Mouse (Mus musculus) B cell, adult 67 days (primary cell): ENCODE results near the gene Pkd2l1. TPM values are rescaled to one million over a fixed set of nuclear protein-coding genes. Genes with fewer than 3 reads are reported as not detected.

Experiments
- total RNA-seq, 2 experiments: library from RNA; stranded (reverse); gene quantifications; 4 replicates each; pipeline ENCODE4 v1.2.4; 2023

Pkd2l1 gene
- not detected for total RNA-seq

DNA sequence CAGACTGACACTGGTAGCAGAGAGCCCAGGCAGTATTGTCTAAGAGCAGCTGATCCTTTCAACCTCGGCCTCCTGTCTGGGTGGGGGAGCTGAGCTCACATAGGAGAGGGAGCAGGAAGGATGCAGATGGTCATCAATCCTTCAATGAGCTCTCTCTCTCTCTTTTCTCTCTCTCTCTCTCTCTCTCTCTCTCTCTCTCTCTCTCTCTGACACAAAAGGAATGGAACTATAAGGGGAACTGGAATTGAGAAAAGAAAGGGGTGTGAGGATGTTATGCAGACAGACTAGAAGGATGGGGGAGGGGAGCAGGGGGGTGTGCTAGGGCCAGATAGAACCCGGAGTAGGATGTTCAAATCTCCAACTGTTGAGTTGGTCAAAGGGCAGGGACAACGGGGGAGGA is at the start of gene Pkd2l1:
Pkd2l1 (minus strand) TSS at position 101 of the 400 bp plus-strand sequence.

DNA sequence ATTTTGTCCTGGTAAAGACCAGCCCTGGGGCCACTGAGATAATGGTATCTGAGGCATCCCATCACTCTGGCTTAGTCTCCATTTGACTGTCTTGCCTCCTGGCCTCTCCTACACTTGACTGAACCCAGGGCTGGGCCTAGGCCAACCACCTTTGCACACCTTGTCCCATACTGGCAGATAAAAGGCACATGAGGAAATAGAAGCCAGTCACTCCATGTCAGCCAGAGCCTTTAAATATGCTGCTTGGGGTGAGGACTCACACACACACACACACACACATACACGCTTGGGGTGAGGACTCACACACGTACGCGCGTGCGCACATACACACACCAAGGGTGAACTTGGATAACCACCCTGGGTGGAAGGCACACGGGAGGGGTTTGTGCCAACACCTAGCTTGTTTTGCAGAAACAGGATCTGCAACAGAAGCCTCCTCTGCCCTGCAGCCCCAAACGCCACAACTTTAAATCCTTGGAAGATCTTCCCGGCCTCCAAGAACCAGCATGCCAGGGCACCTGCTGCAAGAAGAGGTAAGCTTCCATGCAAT is 10.8 kb upstream of the Pkd2l1 start, which contains the start of gene Scd3:
Scd3 (plus strand) TSS at position 255 of the 550 bp plus-strand sequence.

DNA sequence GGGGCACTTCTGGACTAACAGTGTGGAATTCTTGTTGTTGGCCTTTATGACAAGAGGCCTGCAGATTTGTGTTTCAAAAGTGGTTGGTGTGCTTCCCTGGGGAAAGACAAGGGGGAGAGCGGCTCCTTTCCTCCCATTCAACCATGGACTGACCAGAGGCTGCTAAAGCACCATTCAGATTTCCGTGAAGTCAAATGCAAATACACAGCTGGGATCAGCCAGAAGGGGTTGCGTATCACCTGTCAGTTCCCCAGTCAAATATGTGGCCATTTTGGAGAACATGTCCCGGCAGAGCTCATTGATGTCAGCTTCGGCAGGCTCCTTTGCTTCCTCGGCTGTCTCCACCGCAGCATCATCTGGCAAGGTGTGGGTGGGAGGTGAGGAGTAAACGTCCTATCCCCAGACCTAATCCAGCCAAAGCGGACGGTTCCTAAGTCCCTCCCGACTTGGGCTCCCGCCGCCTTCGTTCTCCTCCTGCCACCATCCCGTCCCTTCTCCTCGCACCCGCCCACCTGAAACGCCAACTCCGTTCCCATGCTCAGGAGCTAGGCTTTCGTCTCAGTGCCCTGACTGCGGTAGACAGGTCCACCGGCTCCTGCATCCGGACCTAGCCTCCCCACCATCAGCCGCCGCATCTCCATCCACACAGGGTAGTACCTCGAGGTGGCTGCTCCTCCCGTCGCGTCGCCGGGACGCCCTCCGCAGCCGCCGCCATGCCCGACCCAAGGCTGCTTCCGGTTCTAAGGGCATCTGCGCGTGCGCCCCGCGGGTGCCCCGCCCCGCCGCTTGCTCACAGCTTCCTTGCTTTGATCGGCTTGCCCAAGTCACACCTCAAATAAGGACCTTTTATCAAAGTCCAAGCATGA is 46.3 kb downstream of the Pkd2l1 start, which contains the start of gene Bloc1s2:
Bloc1s2 (minus strand) TSS at position 745 of the 866 bp plus-strand sequence.

DNA sequence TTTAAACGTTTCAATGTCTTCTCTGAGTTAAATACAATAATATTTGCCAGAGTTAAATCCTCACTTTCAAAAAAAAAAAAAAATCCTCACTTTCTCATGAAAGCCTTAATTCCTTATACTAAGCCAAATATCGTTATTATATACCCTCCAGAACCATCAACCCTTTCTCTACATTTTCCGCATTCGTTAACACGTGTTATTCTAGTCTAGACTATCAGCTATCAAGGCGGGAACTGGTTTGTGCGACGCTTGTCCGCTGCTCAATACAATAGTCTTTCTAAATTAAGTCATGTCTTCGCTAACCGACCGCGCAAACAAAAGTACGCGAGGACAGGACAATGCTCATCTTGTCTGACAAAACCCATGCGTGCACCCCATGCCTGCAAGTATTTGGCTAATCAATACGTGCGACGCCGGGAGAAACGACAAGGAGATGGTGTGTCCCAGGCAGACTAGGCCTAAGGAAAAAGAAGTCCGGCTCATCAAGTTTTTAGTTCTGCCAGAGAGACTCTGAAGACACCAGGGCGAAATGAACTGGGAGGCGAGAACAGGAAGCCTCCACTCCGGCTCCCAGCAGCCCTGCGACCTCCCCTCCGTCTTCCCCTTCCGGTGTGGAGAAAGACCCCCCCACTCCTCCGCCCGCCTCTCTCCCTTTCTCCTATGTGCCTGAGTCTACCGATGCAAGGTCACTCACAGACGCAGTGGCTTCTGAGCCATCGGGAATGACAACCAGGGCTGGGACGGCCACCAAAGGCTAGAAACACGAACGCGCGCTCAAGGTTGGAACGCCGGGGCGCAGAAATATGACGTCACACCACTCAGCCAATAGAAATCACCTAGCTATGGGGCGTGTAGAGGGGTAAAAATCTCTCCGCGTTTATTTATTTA is 56.9 kb downstream of the Pkd2l1 start, which contains the start of gene Cwf19l1:
Cwf19l1 (minus strand) TSS at position 805 of the 888 bp plus-strand sequence.

DNA sequence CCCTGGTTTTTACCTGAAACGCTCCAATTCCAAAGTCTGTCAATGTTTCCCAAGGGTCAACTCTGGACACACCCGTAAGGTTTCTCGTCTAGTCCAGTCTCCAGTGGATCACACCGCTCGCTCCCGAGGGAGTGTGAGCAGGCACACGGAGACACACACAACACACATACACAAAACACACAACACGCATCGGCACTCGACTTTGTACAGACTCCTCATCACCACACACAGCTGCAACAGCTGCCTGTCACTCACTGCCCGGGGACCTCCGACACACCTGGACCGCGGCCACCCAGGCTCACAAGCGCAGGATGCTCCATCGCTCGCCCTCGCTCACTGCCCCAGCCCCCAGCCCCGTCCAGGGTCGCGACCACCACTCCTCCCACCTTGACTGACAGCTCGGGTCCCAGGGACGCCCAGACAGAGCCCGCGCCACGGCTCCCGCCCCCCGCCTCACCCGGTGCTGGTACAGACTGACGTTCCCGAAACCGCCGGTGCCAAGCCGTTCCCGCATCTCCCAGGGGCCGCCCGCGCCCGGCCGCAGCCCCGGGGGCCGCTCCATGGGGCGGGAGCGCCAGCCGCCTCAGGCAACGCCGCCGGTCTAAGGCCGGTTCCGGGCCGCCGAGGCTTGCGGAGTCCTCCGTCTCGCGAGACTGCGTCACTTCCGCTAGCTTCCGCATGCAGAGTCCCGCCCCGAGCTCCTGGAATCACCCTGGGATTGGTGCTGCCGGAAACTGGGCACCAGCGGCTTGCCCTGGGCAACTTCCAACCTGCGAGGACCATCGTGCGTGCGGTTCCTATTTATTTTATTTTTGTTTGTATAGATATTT is 85.2 kb downstream of the Pkd2l1 start, which contains the start of gene Chuk:
Chuk (minus strand) TSS at position 650 of the 830 bp plus-strand sequence.

Other genes with a start within 250 kb of the Pkd2l1 start
- not detected for gene Cpn1, start 205.9 kb downstream of the Pkd2l1 start, total RNA-seq
- gene Cyp2c23, start 163.2 kb downstream of the Pkd2l1 start, total RNA-seq: not detected
- gene Erlin1, start 122.7 kb downstream of the Pkd2l1 start, total RNA-seq: 10 to 100 TPM; 21.4 to 24.2 TPM
- 10 to 100 TPM; 95.3 to 97.8 TPM for gene Chuk, start 85.0 kb downstream of the Pkd2l1 start, total RNA-seq
- 10 to 100 TPM; 31.7 to 34.6 TPM for gene Cwf19l1, start 56.6 kb downstream of the Pkd2l1 start, total RNA-seq
- gene Bloc1s2, start 46.0 kb downstream of the Pkd2l1 start, total RNA-seq: 10 to 100 TPM; 95.1 to 98.6 TPM
- not detected for gene Scd3, start 10.8 kb upstream of the Pkd2l1 start, total RNA-seq
- gene Scd2, start 101.2 kb upstream of the Pkd2l1 start, total RNA-seq: 10 to 100 TPM; 35.2 to 49.2 TPM
- gene Scd4, start 140.7 kb upstream of the Pkd2l1 start, total RNA-seq: 1 to 10 TPM; 1.1 to 1.7 TPM
- gene Scd1, start 215.4 kb upstream of the Pkd2l1 start, total RNA-seq: 1,000 to 10,000 TPM in 1 of 2 experiments, 100 to 1,000 TPM in 1; 906 to 1,054 TPM